ENCODE assay signal across 7 mouse cellular contexts in the genomic region with DNA sequence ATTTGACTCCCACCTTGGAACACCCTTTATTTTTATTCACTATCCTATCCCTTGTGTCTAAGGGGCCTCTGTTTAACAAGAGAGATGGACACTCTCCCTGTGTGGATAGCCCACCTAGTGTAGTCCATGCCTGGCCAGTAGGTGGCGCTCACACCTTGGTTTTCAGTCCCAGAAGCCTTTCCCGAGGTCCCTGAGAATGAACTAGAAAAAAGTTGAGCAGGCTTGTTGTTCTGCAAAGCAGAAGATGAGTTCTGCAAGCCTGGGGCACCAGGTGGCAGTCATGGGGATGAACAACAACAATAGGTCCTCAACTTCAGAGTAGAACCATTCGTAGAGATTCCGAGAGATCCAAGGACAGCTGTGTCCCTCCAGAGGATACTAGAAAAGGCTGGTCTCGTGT. TPM values are rescaled to one million over a fixed set of nuclear protein-coding genes. Genes with fewer than 3 reads are reported as not detected.
A peak's percentile ranks its signal among the peaks of the same experiment; 100 is the strongest.
DNase-seq lines count a peak whose midpoint lies in the region; ATAC-seq lines count a peak whose summit lies in the region.

No protein-coding gene starts in this region.

- H3K36me3 ChIP-seq in kidney, embryonic 16.5 days (ENCODE audit: insufficient read depth, low read length) = no peaks in the 10 kb centered on the region
- peaks cover 3% of the 10 kb centered on the region; the same call in 1 of the 2 replicates for H3K36me3 ChIP-seq in lung, embryonic 15.5 days

- no peaks in the 10 kb centered on the region for H3K27me3 ChIP-seq in kidney, embryonic 16.5 days (ENCODE audit: insufficient read depth, low read length)
- H3K27me3 ChIP-seq in lung, embryonic 15.5 days = no peaks in the 10 kb centered on the region

- no peak overlapping the region for H3K4me2 ChIP-seq in kidney, embryonic 16.5 days (replicated peaks; ENCODE audit: low read depth, low read length)
- H3K4me2 ChIP-seq in lung, embryonic 15.5 days = no peak overlapping the region

- WGBS in kidney, embryonic 16.5 days = 73% methylated on average over 5 of the region's 5 CpGs
- WGBS in lung, embryonic 15.5 days = 68% methylated on average over 5 of the region's 5 CpGs

- H3K27ac ChIP-seq in kidney, embryonic 16.5 days (ENCODE audit: low read length) = no peak overlapping the region
- no peak overlapping the region for H3K27ac ChIP-seq in lung, embryonic 15.5 days

- ATAC-seq in kidney, embryonic 16.5 days (ENCODE audit: low FRiP score, low TSS enrichment) = no peak
- ATAC-seq in lung, embryonic 15.5 days (ENCODE audit: borderline replicate concordance, extremely low read depth, low FRiP score, low TSS enrichment) = 0 out of 2 replicates have a peak, but pooled peaks have one; percentile 28

- H3K4me3 ChIP-seq in kidney, embryonic 16.5 days (ENCODE audit: low read length) = no peak overlapping the region
- no peak overlapping the region for H3K4me3 ChIP-seq in lung, embryonic 15.5 days

- peak; percentile 17 for DNase-seq in kidney, adult 11 months
- peak; percentile 67 for DNase-seq in ES-CJ7 (ENCODE audit: low read depth, low spot score)
- peak; percentile 26 to 27 for DNase-seq in adrenal gland, postnatal 4 days (ENCODE audit: low spot score in 2 of 2)
- peak; percentile 44 to 67 for DNase-seq in heart, postnatal 36 days
- DNase-seq in testis, postnatal 10 days (ENCODE audit: low spot score) = peak; percentile 84

- intact Hi-C loops in heart, postnatal 36 days (cut with DNase I) = loop anchor here (5.0 kb wide), 1 partner anchor 57 kb away; no protein-coding TSS in a partner anchor

- H3K4me1 ChIP-seq in kidney, embryonic 16.5 days (ENCODE audit: insufficient read depth, low read length) = no peaks in the 10 kb centered on the region
- no peaks in the 10 kb centered on the region for H3K4me1 ChIP-seq in lung, embryonic 15.5 days

- H3K9ac ChIP-seq in kidney, embryonic 16.5 days (replicated peaks; ENCODE audit: low read length) = no peak overlapping the region
- no peak overlapping the region for H3K9ac ChIP-seq in lung, embryonic 15.5 days

- H3K9me3 ChIP-seq in kidney, embryonic 16.5 days (ENCODE audit: low read length) = no peaks in the 10 kb centered on the region
- no peaks in the 10 kb centered on the region for H3K9me3 ChIP-seq in lung, embryonic 15.5 days

RNA-seq across cellular contexts. Expression of a gene that starts 35.8 kb away (rescaled TPM):
- polyA plus RNA-seq in kidney, embryonic 16.5 days (2015; fragmentation: Nextera tagmentation; extraction: Ambion mirVana) = 32.6 and 35.8 TPM in 2 replicates
- 10 to 100 TPM; 68.1 to 95.6 TPM for total RNA-seq in adrenal gland, postnatal 4 days (2021)
- total RNA-seq in heart, postnatal 36 days (2021) = 1 to 10 TPM; 2.7 to 3.2 TPM
- 56.6 and 59.4 TPM in 2 replicates for polyA plus RNA-seq in lung, embryonic 15.5 days (2015; fragmentation: Nextera tagmentation; extraction: Ambion mirVana)

Comparison
In these comparisons a context has a peak if more than half of its experiments do, and no peak if none do; other contexts are left out.
1. DNase-seq: peak in every context shown above with its lines; median percentile 84 in testis, postnatal 10 days; 67 in ES-CJ7; 56 in heart, postnatal 36 days; 26 in adrenal gland, postnatal 4 days; 17 in kidney, adult 11 months.
2. RNA of a gene that starts 35.8 kb away (total RNA-seq): 68.1 to 95.6 TPM in adrenal gland, postnatal 4 days; 2.7 to 3.2 TPM in heart, postnatal 36 days; every median in the first group is over 10 times any median in the second.